Mouse (Mus musculus) 416B (cell line): Measurements from ENCODE around the gene Nkd1.

ENCODE experiments used
- DNase-seq: peaks from one replicate; pipeline ENCODE4 v3.0.0; 2011; ENCODE audit warnings: low read depth

Nkd1 gene

GRCm38 (mm10) chr8:88620931-88621330 lies 99.8 kb downstream of the Nkd1 start:
- DNase-seq, result no peak

- DNase-seq, result peak; percentile 58
Measured at GRCm38 (mm10) chr8:88621408-88621807, 100.3 kb downstream of the Nkd1 start.

GRCm38 (mm10) chr8:88623351-88623750 lies 102.2 kb downstream of the Nkd1 start:
- no peak for DNase-seq

GRCm38 (mm10) chr8:88624276-88624675 lies 103.1 kb downstream of the Nkd1 start:
- no peak for DNase-seq

GRCm38 (mm10) chr8:88626433-88626832 lies 105.3 kb downstream of the Nkd1 start:
- DNase-seq, result no peak

GRCm38 (mm10) chr8:88626940-88627264 lies 105.7 kb downstream of the Nkd1 start:
- no peak for DNase-seq

GRCm38 (mm10) chr8:88627265-88627991 lies 106.3 kb downstream of the Nkd1 start:
- DNase-seq, result no peak

GRCm38 (mm10) chr8:88628001-88628774 lies 107.0 kb downstream of the Nkd1 start:
- no peak for DNase-seq

GRCm38 (mm10) chr8:88630225-88630624 lies 109.1 kb downstream of the Nkd1 start:
- no peak for DNase-seq

GRCm38 (mm10) chr8:88631081-88631480 lies 109.9 kb downstream of the Nkd1 start:
- peak; percentile 56 for DNase-seq

- peak; percentile 50 for DNase-seq
Measured at GRCm38 (mm10) chr8:88633343-88633765, 112.2 kb downstream of the Nkd1 start.

- DNase-seq, result peak; percentile 83
Measured at GRCm38 (mm10) chr8:88635474-88636397, 114.6 kb downstream of the Nkd1 start, which contains the start of gene Snx20. Gene Snx20 (minus strand): TSS chr8:88636128.

GRCm38 (mm10) chr8:88637092-88638000 lies 116.2 kb downstream of the Nkd1 start:
- no peak for DNase-seq

- peak; percentile 54 for DNase-seq
Measured at GRCm38 (mm10) chr8:88638908-88639307, 117.8 kb downstream of the Nkd1 start.

GRCm38 (mm10) chr8:88642734-88643564 lies 121.8 kb downstream of the Nkd1 start:
- no peak for DNase-seq
